Mouse (Mus musculus): ENCODE data around the gene Adnp. TPM values are rescaled to one million over a fixed set of nuclear protein-coding genes. Genes with fewer than 3 reads are reported as not detected.

The Adnp gene
- polyA plus RNA-seq, 1 experiment from 2014 or later: 5.4 TPM

DNA sequence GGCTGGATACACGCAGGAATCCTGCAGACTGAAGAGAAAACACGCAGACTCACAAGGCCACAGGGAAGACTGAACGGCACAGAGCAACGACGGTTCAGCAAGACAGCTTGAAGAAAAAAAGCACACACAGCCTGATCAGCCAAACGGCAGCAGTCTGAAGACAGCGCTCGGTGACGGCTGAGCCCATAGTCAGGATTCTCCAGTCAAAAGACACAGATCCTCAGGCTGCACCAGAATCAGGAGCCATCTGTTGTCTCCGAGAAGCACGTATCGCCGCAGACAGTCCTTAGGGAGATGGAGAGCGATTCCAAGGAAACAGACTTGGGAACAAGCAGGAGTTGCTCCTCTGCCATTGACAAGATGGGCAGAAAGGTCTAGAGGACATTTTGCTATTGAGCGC lies 69.8 kb downstream of the Adnp start:
- no peaks in the 10 kb centered on the region for H3K9me3 ChIP-seq (ENCODE audit: control insufficient read depth)
- H3K36me3 ChIP-seq (ENCODE audit: control insufficient read depth, insufficient read depth): no peaks in the 10 kb centered on the region
- H3K4me3 ChIP-seq (ENCODE audit: low read depth, low read length): no peak overlapping the region
- ATAC-seq: no peak
- TF ChIP-seq CTCF (IDR thresholded peaks at IDR 0.05; ENCODE audit: low read depth): no peak
- no peak overlapping the region for H3K9ac ChIP-seq (ENCODE audit: low read depth, low read length)
- H3K4me1 ChIP-seq (replicated peaks; ENCODE audit: control insufficient read depth, insufficient read depth, low read length): no peaks in the 10 kb centered on the region
- H3K27me3 ChIP-seq (replicated peaks; ENCODE audit: control insufficient read depth, insufficient read depth, low read length): no peaks in the 10 kb centered on the region
- WGBS: 75% methylated on average over 15 of the region's 15 CpGs
- no peak overlapping the region for H3K27ac ChIP-seq (ENCODE audit: low read depth, low read length)
- no peak overlapping the region for H3K4me2 ChIP-seq (replicated peaks; ENCODE audit: low read depth)

Small RNA genes lying within 50 kb of the gene (microRNA-seq; reads per million reads assigned to microRNA genes)
- not detected for gene Gm24561

Other genes with a start within 250 kb of the Adnp start
- 1.5 and 1.6 TPM in 2 replicates for gene Ripor3, start 196.5 kb downstream of the Adnp start, polyA plus RNA-seq (2015; fragmentation: Nextera tagmentation; extraction: Ambion mirVana)
- gene Pard6b, start 126.1 kb downstream of the Adnp start, polyA plus RNA-seq (2015; fragmentation: Nextera tagmentation; extraction: Ambion mirVana): 13.8 and 17.3 TPM in 2 replicates
- 4.8 and 5.2 TPM in 2 replicates for gene Gm20716, start 23.3 kb upstream of the Adnp start, polyA plus RNA-seq (2015; fragmentation: Nextera tagmentation; extraction: Ambion mirVana)
- gene Dpm1, start 23.5 kb upstream of the Adnp start, polyA plus RNA-seq (2015; fragmentation: Nextera tagmentation; extraction: Ambion mirVana): 130 and 131 TPM in 2 replicates
- 6.6 and 7.3 TPM in 2 replicates for gene Mocs3, start 23.5 kb upstream of the Adnp start, polyA plus RNA-seq (2015; fragmentation: Nextera tagmentation; extraction: Ambion mirVana)
- 1.8 and 1.9 TPM in 2 replicates for gene Kcng1, start 74.6 kb upstream of the Adnp start, polyA plus RNA-seq (2015; fragmentation: Nextera tagmentation; extraction: Ambion mirVana)